Mouse (Mus musculus): ENCODE measurements at regions not wholly inside any gene's neighbourhood (a gene's known extent, or its start where the extent isn't known, plus 50 kb on each side); places are given as distances from the start of the nearest gene placed in this dataset.

DNA sequence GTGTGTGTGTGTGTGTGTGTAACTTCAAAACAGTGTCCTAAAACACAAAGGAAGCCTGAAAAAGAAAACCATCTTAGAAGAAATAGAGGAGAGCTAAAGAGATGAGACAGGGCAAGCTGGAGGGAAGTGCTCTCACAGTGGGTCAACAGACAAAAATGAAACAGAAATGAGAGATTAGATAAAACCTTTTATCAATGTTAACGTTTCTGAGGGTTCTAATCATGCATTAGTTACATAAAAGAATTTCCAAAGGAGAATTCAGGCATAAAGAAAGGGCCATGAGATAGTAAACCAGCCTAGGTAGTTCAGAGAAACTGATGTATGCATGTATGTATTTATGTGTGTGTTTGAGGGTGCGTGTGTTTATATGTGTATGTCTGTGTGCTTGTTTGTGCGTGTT is 319.7 kb upstream of the Runx1 start:
- TF ChIP-seq ZC3H11A (IDR thresholded peaks at IDR 0.05; ENCODE audit: borderline replicate concordance, low read depth, low read length) = no peak
- no peak for TF ChIP-seq HCFC1 (IDR thresholded peaks at IDR 0.05; ENCODE audit: borderline replicate concordance, insufficient read depth, low read length)
- TF ChIP-seq MAFK (IDR thresholded peaks at IDR 0.05; ENCODE audit: insufficient read depth, low read depth, low read length) = no peak
